In the genomic region with DNA sequence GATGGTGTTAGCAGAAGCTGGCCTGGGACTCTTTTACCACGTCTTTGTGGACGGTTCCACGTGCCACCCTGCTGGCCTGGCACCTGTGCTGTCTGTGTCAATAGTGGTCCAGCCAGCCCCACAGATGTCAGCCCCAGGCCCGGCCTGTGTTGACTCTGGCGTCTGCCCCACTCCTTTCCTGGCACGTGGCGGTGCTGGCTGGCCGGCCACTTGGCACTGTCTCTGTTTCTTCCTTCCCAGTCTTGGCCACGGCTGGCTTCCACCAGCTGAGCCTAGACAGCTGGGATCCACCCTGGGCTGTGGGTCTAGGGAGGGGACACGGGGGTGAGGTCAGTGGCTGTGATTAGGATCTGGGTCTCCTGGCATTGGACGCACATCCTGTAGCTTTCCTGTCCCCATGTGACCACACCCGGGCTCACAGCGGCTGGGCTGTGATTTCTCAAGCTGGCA, we compare ENCODE assay signal across 9 mouse cellular contexts. TPM values are rescaled to one million over a fixed set of nuclear protein-coding genes. Genes with fewer than 3 reads are reported as not detected.
DNase-seq lines count a peak whose midpoint lies in the region; ATAC-seq and TF ChIP-seq lines count a peak whose summit lies in the region.
"Had no signal": no experiment of that assay in that cellular context is flagged by ENCODE, and none has a peak within 500 bp of the region (broad histone marks: within the 10 kb centered on the region; RNA-seq: fewer than 3 reads in every experiment).

No protein-coding gene starts in this region.

- TF ChIP-seq CTCF in heart, postnatal 0 days (IDR thresholded peaks at IDR 0.05; ENCODE audit: low read depth): no peak
- TF ChIP-seq CTCF in layer of hippocampus, adult 2 months (conservative IDR thresholded peaks at IDR 0.05): no peak
- no peak for TF ChIP-seq CTCF in stomach, postnatal 0 days (IDR thresholded peaks at IDR 0.05; ENCODE audit: low read depth)

- DNase-seq in liver, embryonic 11.5 days (ENCODE audit: low spot score): no peak
- DNase-seq in forebrain, embryonic 14.5 days (ENCODE audit: low spot score): peak; percentile 44
- peak; percentile 59 for DNase-seq in heart, postnatal 0 days (ENCODE audit: low spot score)
- DNase-seq in layer of hippocampus, adult 2 months (ENCODE audit: low spot score in 2 of 2): peak; percentile 64 to 67
- peak; percentile 94 for DNase-seq in lung, postnatal 36 days
- peak; percentile 78 for DNase-seq in stomach, postnatal 0 days (ENCODE audit: low spot score)
- DNase-seq in thymus, adult 18-20 months: no peak

- peaks cover 83% of the 10 kb centered on the region for H3K36me3 ChIP-seq in liver, embryonic 12.5 days
- H3K36me3 ChIP-seq in liver, embryonic 11.5 days (ENCODE audit: control insufficient read depth, insufficient read depth, low read length): peaks cover 25% of the 10 kb centered on the region
- H3K36me3 ChIP-seq in forebrain, embryonic 14.5 days (ENCODE audit: control insufficient read depth, insufficient read depth, low read length): peaks cover 20% of the 10 kb centered on the region; the same call in 1 of the 2 replicates
- 0 out of 2 replicates have a peak, but pooled peaks cover 7% of the 10 kb centered on the region for H3K36me3 ChIP-seq in heart, postnatal 0 days (replicated peaks; ENCODE audit: control insufficient read depth, insufficient read depth, low read length)
- peaks cover 2% of the 10 kb centered on the region; the same call in 1 of the 2 replicates for H3K36me3 ChIP-seq in stomach, postnatal 0 days (ENCODE audit: control insufficient read depth, insufficient read depth, low read length)

- ATAC-seq in liver, embryonic 12.5 days: no peak
- ATAC-seq in liver, embryonic 11.5 days (replicated peaks; ENCODE audit: low FRiP score): no peak
- ATAC-seq in forebrain, embryonic 14.5 days: peak; percentile 49
- peak; percentile 40 for ATAC-seq in heart, postnatal 0 days (ENCODE audit: insufficient read depth, low read depth)
- ATAC-seq in stomach, postnatal 0 days (ENCODE audit: low FRiP score, low TSS enrichment): peak; percentile 46

- WGBS in liver, embryonic 12.5 days (ENCODE audit: insufficient replicate concordance): 65% methylated on average over 13 of the region's 13 CpGs
- 74% methylated on average over 13 of the region's 13 CpGs for WGBS in liver, embryonic 11.5 days
- WGBS in forebrain, embryonic 14.5 days: 66% methylated on average over 13 of the region's 13 CpGs
- WGBS in heart, postnatal 0 days: 53% methylated on average over 13 of the region's 13 CpGs
- WGBS in stomach, postnatal 0 days: 20% methylated on average over 13 of the region's 13 CpGs

- no peak overlapping the region for H3K9ac ChIP-seq in liver, embryonic 12.5 days
- no peak overlapping the region for H3K9ac ChIP-seq in liver, embryonic 11.5 days (ENCODE audit: low read depth, low read length)
- no peak overlapping the region for H3K9ac ChIP-seq in forebrain, embryonic 14.5 days (ENCODE audit: low read length)
- H3K9ac ChIP-seq in heart, postnatal 0 days (replicated peaks; ENCODE audit: low read depth, low read length): no peak overlapping the region
- no peak overlapping the region for H3K9ac ChIP-seq in stomach, postnatal 0 days (ENCODE audit: low read length)

- no peaks in the 10 kb centered on the region for H3K9me3 ChIP-seq in liver, embryonic 12.5 days (replicated peaks)
- no peaks in the 10 kb centered on the region for H3K9me3 ChIP-seq in liver, embryonic 11.5 days (ENCODE audit: control insufficient read depth, low read length)
- no peaks in the 10 kb centered on the region for H3K9me3 ChIP-seq in forebrain, embryonic 14.5 days (replicated peaks; ENCODE audit: control insufficient read depth, low read length)
- no peaks in the 10 kb centered on the region for H3K9me3 ChIP-seq in heart, postnatal 0 days (replicated peaks; ENCODE audit: control insufficient read depth, low read length)
- no peaks in the 10 kb centered on the region for H3K9me3 ChIP-seq in stomach, postnatal 0 days (ENCODE audit: control insufficient read depth, low read length)

- peak overlapping the region; percentile 6; the same call in 1 of the 2 replicates for H3K4me2 ChIP-seq in liver, embryonic 12.5 days
- no peak overlapping the region for H3K4me2 ChIP-seq in liver, embryonic 11.5 days
- no peak overlapping the region for H3K4me2 ChIP-seq in forebrain, embryonic 14.5 days (ENCODE audit: low read length)
- H3K4me2 ChIP-seq in heart, postnatal 0 days (ENCODE audit: low read depth, low read length): no peak overlapping the region
- H3K4me2 ChIP-seq in stomach, postnatal 0 days (replicated peaks; ENCODE audit: low read depth): no peak overlapping the region; the same call in 1 of the 2 replicates

- H3K27me3 ChIP-seq in liver, embryonic 12.5 days (replicated peaks): no peaks in the 10 kb centered on the region
- H3K27me3 ChIP-seq in liver, embryonic 11.5 days (replicated peaks; ENCODE audit: control insufficient read depth, insufficient read depth, low read length): no peaks in the 10 kb centered on the region
- no peaks in the 10 kb centered on the region for H3K27me3 ChIP-seq in forebrain, embryonic 14.5 days (replicated peaks; ENCODE audit: control insufficient read depth, insufficient read depth, low read length)
- no peaks in the 10 kb centered on the region for H3K27me3 ChIP-seq in heart, postnatal 0 days (ENCODE audit: control insufficient read depth, insufficient read depth, low read length)
- no peaks in the 10 kb centered on the region for H3K27me3 ChIP-seq in stomach, postnatal 0 days (ENCODE audit: control insufficient read depth, insufficient read depth, low read length)

- H3K4me1 ChIP-seq in liver, embryonic 12.5 days: peaks cover 98% of the 10 kb centered on the region
- peaks cover 76% of the 10 kb centered on the region for H3K4me1 ChIP-seq in liver, embryonic 11.5 days (replicated peaks; ENCODE audit: control insufficient read depth, insufficient read depth, low read length)
- peaks cover 5% of the 10 kb centered on the region; the same call in 1 of the 2 replicates for H3K4me1 ChIP-seq in forebrain, embryonic 14.5 days (ENCODE audit: control insufficient read depth, insufficient read depth, low read length)
- peaks cover 21% of the 10 kb centered on the region for H3K4me1 ChIP-seq in heart, postnatal 0 days (ENCODE audit: control insufficient read depth, insufficient read depth)
- peaks cover 23% of the 10 kb centered on the region for H3K4me1 ChIP-seq in stomach, postnatal 0 days (replicated peaks; ENCODE audit: control insufficient read depth, insufficient read depth)

- H3K27ac ChIP-seq in liver, embryonic 12.5 days: peak overlapping the region; percentile 29; the same call in 1 of the 2 replicates
- no peak overlapping the region for H3K27ac ChIP-seq in liver, embryonic 11.5 days (ENCODE audit: low read depth, low read length)
- peak overlapping the region; percentile 35; the same call in 1 of the 2 replicates for H3K27ac ChIP-seq in forebrain, embryonic 14.5 days (ENCODE audit: low read depth, low read length)
- peak overlapping the region; percentile 35; the same call in 1 of the 2 replicates for H3K27ac ChIP-seq in heart, postnatal 0 days (ENCODE audit: low read depth)
- H3K27ac ChIP-seq in layer of hippocampus, adult 2 months: peak overlapping the region; percentile 72; the same call in 1 of the 2 replicates
- H3K27ac ChIP-seq in stomach, postnatal 0 days (replicated peaks): peak overlapping the region; percentile 69

- TF ChIP-seq EP300 in heart, postnatal 0 days (IDR thresholded peaks at IDR 0.05; ENCODE audit: low read depth): peak; percentile 51; the same call in 1 of the 2 replicates
- TF ChIP-seq EP300 in stomach, postnatal 0 days (optimal IDR thresholded peaks at IDR 0.05): no peak

- H3K4me3 ChIP-seq in liver, embryonic 12.5 days: no peak overlapping the region
- no peak overlapping the region for H3K4me3 ChIP-seq in liver, embryonic 11.5 days (ENCODE audit: low read depth, low read length)
- H3K4me3 ChIP-seq in forebrain, embryonic 14.5 days (ENCODE audit: low read depth, low read length): no peak overlapping the region
- H3K4me3 ChIP-seq in heart, postnatal 0 days (ENCODE audit: low read depth, low read length): no peak overlapping the region
- no peak overlapping the region for H3K4me3 ChIP-seq in layer of hippocampus, adult 2 months
- no peak overlapping the region for H3K4me3 ChIP-seq in stomach, postnatal 0 days (ENCODE audit: low read depth, low read length)

RNA-seq across cellular contexts. Expression of gene Arid3a, which starts 7.5 kb away (rescaled TPM):
- 5.6 and 6.4 TPM in 2 replicates for polyA plus RNA-seq in liver, embryonic 12.5 days (2016; fragmentation: Nextera tagmentation; extraction: Ambion mirVana)
- 10.8 and 12.4 TPM in 2 replicates for polyA plus RNA-seq in liver, embryonic 11.5 days (2014; fragmentation: Nextera tagmentation; extraction: Ambion mirVana)
- 1.1 and 2.3 TPM in 2 replicates for polyA plus RNA-seq in forebrain, embryonic 14.5 days (2014; fragmentation: Nextera tagmentation; extraction: Ambion mirVana)
- total RNA-seq in heart, postnatal 0 days (2014; rRNA removed; ENCODE audit: low replicate concordance): 5.3 and 5.6 TPM in 2 replicates
- polyA plus RNA-seq in heart, postnatal 0 days (2015; fragmentation: Nextera tagmentation; extraction: Ambion mirVana): 0.65 and 0.77 TPM in 2 replicates
- 1 to 10 TPM; 7.5 to 8.5 TPM for total RNA-seq in layer of hippocampus, adult 2 months (2021)
- 3.2 and 3.5 TPM in 2 replicates for polyA plus RNA-seq in stomach, postnatal 0 days (2015; fragmentation: Nextera tagmentation; extraction: Ambion mirVana)

RNA-seq across cellular contexts. Expression of gene R3hdm4, which starts 13.3 kb away (rescaled TPM):
- polyA plus RNA-seq in liver, embryonic 12.5 days (2016; fragmentation: Nextera tagmentation; extraction: Ambion mirVana): 67.5 and 74.1 TPM in 2 replicates
- 99.4 and 104 TPM in 2 replicates for polyA plus RNA-seq in liver, embryonic 11.5 days (2014; fragmentation: Nextera tagmentation; extraction: Ambion mirVana)
- 175 and 197 TPM in 2 replicates for polyA plus RNA-seq in forebrain, embryonic 14.5 days (2014; fragmentation: Nextera tagmentation; extraction: Ambion mirVana)
- total RNA-seq in heart, postnatal 0 days (2014; rRNA removed; ENCODE audit: low replicate concordance): 40.9 and 58.4 TPM in 2 replicates
- polyA plus RNA-seq in heart, postnatal 0 days (2015; fragmentation: Nextera tagmentation; extraction: Ambion mirVana): 104 and 107 TPM in 2 replicates
- 100 to 1,000 TPM; 365 to 385 TPM for total RNA-seq in layer of hippocampus, adult 2 months (2021)
- 160 and 174 TPM in 2 replicates for polyA plus RNA-seq in stomach, postnatal 0 days (2015; fragmentation: Nextera tagmentation; extraction: Ambion mirVana)

RNA-seq across cellular contexts. Expression of gene Kiss1r, which starts 17.5 kb away (rescaled TPM):
- polyA plus RNA-seq in liver, embryonic 12.5 days (2016; fragmentation: Nextera tagmentation; extraction: Ambion mirVana): 0.35 and 0.43 TPM in 2 replicates
- 0.66 and 0.75 TPM in 2 replicates for polyA plus RNA-seq in liver, embryonic 11.5 days (2014; fragmentation: Nextera tagmentation; extraction: Ambion mirVana)
- polyA plus RNA-seq in forebrain, embryonic 14.5 days (2014; fragmentation: Nextera tagmentation; extraction: Ambion mirVana): 1.6 and 1.8 TPM in 2 replicates
- total RNA-seq in heart, postnatal 0 days (2014; rRNA removed; ENCODE audit: low replicate concordance): not detected in 2 replicates
- polyA plus RNA-seq in heart, postnatal 0 days (2015; fragmentation: Nextera tagmentation; extraction: Ambion mirVana): 0.45 and 0.57 TPM in 2 replicates
- total RNA-seq in layer of hippocampus, adult 2 months (2021): 1 to 10 TPM; 5.6 to 7.1 TPM
- polyA plus RNA-seq in stomach, postnatal 0 days (2015; fragmentation: Nextera tagmentation; extraction: Ambion mirVana): 0.79 and 0.99 TPM in 2 replicates

RNA-seq across cellular contexts. Expression of gene Gm26602, which starts 23.6 kb away (rescaled TPM):
- polyA plus RNA-seq in liver, embryonic 12.5 days (2016; fragmentation: Nextera tagmentation; extraction: Ambion mirVana): 0.98 and 11.0 TPM in 2 replicates
- polyA plus RNA-seq in liver, embryonic 11.5 days (2014; fragmentation: Nextera tagmentation; extraction: Ambion mirVana): 7.4 TPM in 1 of 2 replicates, not detected in the other
- polyA plus RNA-seq in forebrain, embryonic 14.5 days (2014; fragmentation: Nextera tagmentation; extraction: Ambion mirVana): 6.0 and 21.9 TPM in 2 replicates
- not detected in 2 replicates for total RNA-seq in heart, postnatal 0 days (2014; rRNA removed; ENCODE audit: low replicate concordance)
- polyA plus RNA-seq in heart, postnatal 0 days (2015; fragmentation: Nextera tagmentation; extraction: Ambion mirVana): 4.0 and 6.0 TPM in 2 replicates
- not detected for total RNA-seq in layer of hippocampus, adult 2 months (2021)
- 8.9 and 18.0 TPM in 2 replicates for polyA plus RNA-seq in stomach, postnatal 0 days (2015; fragmentation: Nextera tagmentation; extraction: Ambion mirVana)
- polyA plus RNA-seq: large intestine, adult 2 months had no signal

RNA-seq across cellular contexts. Expression of gene Med16, which starts 25.6 kb away (rescaled TPM):
- 26.6 and 27.4 TPM in 2 replicates for polyA plus RNA-seq in liver, embryonic 12.5 days (2016; fragmentation: Nextera tagmentation; extraction: Ambion mirVana)
- 32.6 and 37.4 TPM in 2 replicates for polyA plus RNA-seq in liver, embryonic 11.5 days (2014; fragmentation: Nextera tagmentation; extraction: Ambion mirVana)
- 40.5 and 47.6 TPM in 2 replicates for polyA plus RNA-seq in forebrain, embryonic 14.5 days (2014; fragmentation: Nextera tagmentation; extraction: Ambion mirVana)
- 64.7 and 77.6 TPM in 2 replicates for total RNA-seq in heart, postnatal 0 days (2014; rRNA removed; ENCODE audit: low replicate concordance)
- 30.9 and 36.2 TPM in 2 replicates for polyA plus RNA-seq in heart, postnatal 0 days (2015; fragmentation: Nextera tagmentation; extraction: Ambion mirVana)
- total RNA-seq in layer of hippocampus, adult 2 months (2021): 10 to 100 TPM; 57.7 to 59.3 TPM
- polyA plus RNA-seq in stomach, postnatal 0 days (2015; fragmentation: Nextera tagmentation; extraction: Ambion mirVana): 25.6 and 29.7 TPM in 2 replicates

Comparison
In these comparisons a context has a peak if more than half of its experiments do, and no peak if none do; other contexts are left out.
1. ATAC-seq: peak in forebrain, embryonic 14.5 days (single experiment), heart, postnatal 0 days (single experiment) and stomach, postnatal 0 days (single experiment); none in liver, embryonic 12.5 days (single experiment) and liver, embryonic 11.5 days (single experiment).
2. DNase-seq: peak in forebrain, embryonic 14.5 days (single experiment), heart, postnatal 0 days (single experiment), layer of hippocampus, adult 2 months (2 of 2), lung, postnatal 36 days (single experiment) and stomach, postnatal 0 days (single experiment); none in liver, embryonic 11.5 days (single experiment) and thymus, adult 18-20 months (0 of 2).